Mouse (Mus musculus): Measurements from ENCODE around the gene Omt2b. TPM values are rescaled to one million over a fixed set of nuclear protein-coding genes. Genes with fewer than 3 reads are reported as not detected.

Omt2b gene
- total RNA-seq, 2 experiments from 2014 or later, result not detected

DNA sequence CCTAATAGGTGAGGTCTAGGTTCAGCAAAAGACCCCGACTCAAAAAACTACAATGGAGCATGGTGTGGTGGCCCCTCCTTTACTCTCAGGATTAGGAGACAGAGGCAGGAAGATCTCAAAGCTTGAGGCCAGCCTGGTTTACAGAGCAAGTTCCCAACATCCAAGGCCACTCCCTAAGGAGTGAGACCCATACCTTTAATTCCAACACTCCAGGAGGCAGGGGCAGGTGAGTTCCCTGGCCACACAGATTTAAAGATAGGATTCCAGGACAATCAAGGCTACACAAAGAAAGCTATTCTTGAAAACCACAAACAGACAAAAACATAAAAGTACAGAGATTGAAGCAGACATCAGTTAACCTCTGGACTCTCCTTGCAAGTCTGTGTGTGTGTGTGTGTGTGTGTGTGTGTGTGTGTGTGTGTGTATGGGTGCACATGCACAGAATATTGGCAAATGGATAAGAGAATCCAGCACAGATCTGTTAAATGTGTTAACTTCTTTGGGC is 47.5 kb downstream of the Omt2b start:
- no peak for DNase-seq (ENCODE audit: low spot score in 2 of 2)
- intact Hi-C loops (cut with DNase I), result no loop called here

- no peak for DNase-seq (ENCODE audit: low spot score in 2 of 2)
- intact Hi-C loops (cut with DNase I), result no loop called here
Observed at GRCm38 (mm10) chr9:78375486-78375885, 48.1 kb downstream of the Omt2b start.

DNA sequence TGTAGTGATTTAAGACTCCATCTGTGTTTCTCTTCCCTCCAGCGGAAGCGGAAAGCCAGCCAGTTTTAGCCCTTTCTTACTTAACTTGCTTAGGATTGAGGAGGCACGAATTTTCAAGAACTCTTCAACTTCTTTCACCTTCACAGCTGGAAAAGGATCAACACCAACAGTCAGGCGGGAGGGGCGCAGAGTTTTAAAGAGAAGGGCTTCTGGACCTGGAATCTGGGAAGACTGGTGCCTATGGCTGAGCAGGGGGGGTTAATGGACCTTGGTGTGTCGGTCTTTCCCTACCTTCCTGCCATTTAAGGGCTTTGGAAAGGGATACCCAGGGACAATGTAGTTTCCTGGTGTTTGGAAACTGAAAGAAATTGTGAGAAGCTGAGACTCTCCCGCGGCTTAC is 50.2 kb downstream of the Omt2b start:
- DNase-seq (ENCODE audit: low spot score in 2 of 2), result no peak
- intact Hi-C loops (cut with DNase I), result no loop called here

DNA sequence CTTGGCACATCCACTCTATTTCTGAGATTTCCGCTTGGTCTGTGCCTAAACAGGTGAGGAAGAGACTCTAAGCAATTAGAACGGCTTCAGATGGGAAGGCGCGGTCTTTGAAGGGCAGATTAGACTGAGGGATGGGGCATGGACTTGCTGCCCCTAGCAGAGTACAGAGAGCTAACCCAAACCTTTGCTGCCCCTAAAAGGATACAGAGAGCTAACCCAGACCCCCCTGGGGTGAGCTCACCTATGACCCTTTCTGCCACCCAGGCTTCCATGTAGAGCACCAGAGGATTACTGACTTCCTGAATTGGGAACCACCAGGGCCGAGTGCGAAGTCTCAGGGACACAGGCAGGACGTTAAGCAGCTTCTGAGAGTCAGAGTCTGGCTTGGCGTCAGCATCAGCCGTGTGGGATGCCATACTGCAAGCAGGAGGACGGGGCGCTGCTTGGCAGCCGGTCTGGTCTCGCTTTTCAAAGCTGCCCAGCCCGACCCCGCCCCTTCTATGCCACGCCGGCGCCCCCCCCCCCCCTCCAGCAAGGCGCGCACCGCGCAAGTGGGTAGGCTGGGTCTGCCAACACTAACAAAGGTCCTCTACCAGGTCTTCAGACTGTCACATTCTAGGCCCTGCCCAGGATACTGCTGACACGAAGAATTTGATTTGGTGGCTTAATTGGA is 50.9 kb downstream of the Omt2b start, which contains the start of gene Ooep:
Gene Ooep (minus strand): TSS at position 613 of the 673 bp plus-strand sequence.
- intact Hi-C loops (cut with DNase I), result no loop called here
- no peak for DNase-seq (ENCODE audit: low spot score in 2 of 2)

Other genes with a start within 250 kb of the Omt2b start
- gene Fbxo9, start 218.5 kb upstream of the Omt2b start, total RNA-seq (2021), result 100 to 1,000 TPM; 124 to 126 TPM
- 10 to 100 TPM; 19.3 to 20.6 TPM for gene Ick, start 218.4 kb upstream of the Omt2b start, total RNA-seq (2021)
- 10 to 100 TPM; 32.4 to 35.9 TPM for gene Gsta4, start 144.8 kb upstream of the Omt2b start, total RNA-seq (2021)
- gene Gsta1, start 96.9 kb upstream of the Omt2b start, total RNA-seq (2021), result not detected
- gene Gm3776, start 70.5 kb upstream of the Omt2b start, total RNA-seq (2021), result not detected
- not detected for gene Gm10639, start 37.7 kb upstream of the Omt2b start, total RNA-seq (2021)
- gene Omt2a, start 12.8 kb upstream of the Omt2b start, total RNA-seq (2021), result not detected
- not detected for gene Gsta2, start 28.2 kb downstream of the Omt2b start, total RNA-seq (2021)
- not detected for gene Dppa5a, start 40.6 kb downstream of the Omt2b start, total RNA-seq (2021)
- gene Ooep, start 51.1 kb downstream of the Omt2b start, total RNA-seq (2021), result not detected
- gene Ddx43, start 68.2 kb downstream of the Omt2b start, total RNA-seq (2021), result not detected
- gene Cgas, start 115.6 kb downstream of the Omt2b start, total RNA-seq (2021), result under 1 TPM; 0.39 to 0.86 TPM
- 10 to 100 TPM; 23.9 to 25.2 TPM for gene Mto1, start 120.6 kb downstream of the Omt2b start, total RNA-seq (2021)
- 1 to 10 TPM in 1 of 2 experiments, not detected in 1; 1.5 TPM for gene Gm17324, start 121.2 kb downstream of the Omt2b start, total RNA-seq (2021)
- 1,000 to 10,000 TPM; 2,126 to 2,321 TPM for gene Eef1a1, start 161.6 kb downstream of the Omt2b start, total RNA-seq (2021)